Mouse (Mus musculus) T-helper 1 cell (primary cell): ENCODE results near the gene Nbr1.
"Not testable (repeated sequence)": the region's sequence is repeated elsewhere in the genome, so short reads cannot be mapped to it uniquely, and the experiment has no call there.

Experiments used
- in situ Hi-C: fragments of 300-600 bp; cut with MboI, MseI; formaldehyde crosslinking; loops from one replicate; pipeline ENCODE4 v1.15.1; 2025; ENCODE audit warnings: high pct_unique_total_duplicates

Gene Nbr1

GRCm38 (mm10) chr11:101582054-101583035 is 30.4 kb downstream of the Nbr1 start, which contains the start of gene Tmem106a:
Tmem106a (plus strand) TSS chr11:101582242.
- in situ Hi-C loops: no loop called here

- in situ Hi-C loops: no loop called here
Measured at GRCm38 (mm10) chr11:101583205-101583604, 31.3 kb downstream of the Nbr1 start.

- in situ Hi-C loops: not testable (repeated sequence)
Measured at GRCm38 (mm10) chr11:101585031-101585430, 33.1 kb downstream of the Nbr1 start.

GRCm38 (mm10) chr11:101585805-101586204 is 33.9 kb downstream of the Nbr1 start:
- in situ Hi-C loops: no loop called here

GRCm38 (mm10) chr11:101587676-101588075 is 35.7 kb downstream of the Nbr1 start:
- in situ Hi-C loops: no loop called here

GRCm38 (mm10) chr11:101588868-101589267 is 36.9 kb downstream of the Nbr1 start:
- in situ Hi-C loops: no loop called here

GRCm38 (mm10) chr11:101589444-101589843 is 37.5 kb downstream of the Nbr1 start:
- in situ Hi-C loops: no loop called here

- in situ Hi-C loops: no loop called here
Measured at GRCm38 (mm10) chr11:101589989-101590624, 38.2 kb downstream of the Nbr1 start.

GRCm38 (mm10) chr11:101599156-101599555 is 47.2 kb downstream of the Nbr1 start, which contains the start of gene Gm11634:
Gm11634 (minus strand) TSS chr11:101599256.
- in situ Hi-C loops: no loop called here

- in situ Hi-C loops: no loop called here
Measured at GRCm38 (mm10) chr11:101602491-101602890, 50.5 kb downstream of the Nbr1 start.

- in situ Hi-C loops: no loop called here
Measured at GRCm38 (mm10) chr11:101604116-101604515, 52.2 kb downstream of the Nbr1 start.

GRCm38 (mm10) chr11:101604531-101605453 is 52.8 kb downstream of the Nbr1 start:
- in situ Hi-C loops: not testable (repeated sequence)

- in situ Hi-C loops: not testable (repeated sequence)
Measured at GRCm38 (mm10) chr11:101607134-101607533, 55.2 kb downstream of the Nbr1 start.

- in situ Hi-C loops: no loop called here
Measured at GRCm38 (mm10) chr11:101610445-101610844, 58.5 kb downstream of the Nbr1 start.

GRCm38 (mm10) chr11:101613596-101613995 is 61.6 kb downstream of the Nbr1 start:
- in situ Hi-C loops: no loop called here

- in situ Hi-C loops: no loop called here
Measured at GRCm38 (mm10) chr11:101614116-101614515, 62.2 kb downstream of the Nbr1 start.

GRCm38 (mm10) chr11:101615380-101615779 is 63.4 kb downstream of the Nbr1 start:
- in situ Hi-C loops: no loop called here

- in situ Hi-C loops: no loop called here
Measured at GRCm38 (mm10) chr11:101616104-101616503, 64.2 kb downstream of the Nbr1 start.

- in situ Hi-C loops: no loop called here
Measured at GRCm38 (mm10) chr11:101616948-101617767, 65.2 kb downstream of the Nbr1 start.

GRCm38 (mm10) chr11:101617849-101618248 is 65.9 kb downstream of the Nbr1 start:
- in situ Hi-C loops: no loop called here

- in situ Hi-C loops: no loop called here
Measured at GRCm38 (mm10) chr11:101618596-101618995, 66.6 kb downstream of the Nbr1 start.
